ENCODE assay signal across 8 mouse cellular contexts in genomic region chr16:31274674-31275460, GRCm38 (mm10). TPM values are rescaled to one million over a fixed set of nuclear protein-coding genes. Genes with fewer than 3 reads are reported as not detected.
DNase-seq lines count a peak whose midpoint lies in the region; ATAC-seq and TF ChIP-seq lines count a peak whose summit lies in the region.

Ppp1r2 (minus strand) TSS chr16:31275277.

- no peak for TF ChIP-seq CTCF in hindbrain, postnatal 0 days (IDR thresholded peaks at IDR 0.05; ENCODE audit: low read depth)

- no peaks in the 10 kb centered on the region for H3K9me3 ChIP-seq in hindbrain, postnatal 0 days (ENCODE audit: low read length)
- no peaks in the 10 kb centered on the region for H3K9me3 ChIP-seq in megakaryocyte, embryonic 14.5 days

- peak within 1 kb of the TSS; percentile 70 for H3K4me2 ChIP-seq in hindbrain, postnatal 0 days (ENCODE audit: low read depth, low read length)

- peaks cover 17% of the 10 kb centered on the region for H3K4me1 ChIP-seq in hindbrain, postnatal 0 days (ENCODE audit: insufficient read depth, low read length)
- H3K4me1 ChIP-seq in megakaryocyte, embryonic 14.5 days: peaks cover 47% of the 10 kb centered on the region

- peak within 1 kb of the TSS; percentile 79 for H3K9ac ChIP-seq in hindbrain, postnatal 0 days (replicated peaks; ENCODE audit: low read length)

- H3K4me3 ChIP-seq in hindbrain, postnatal 0 days (ENCODE audit: low read length): peak within 1 kb of the TSS; percentile 57
- peak within 1 kb of the TSS; percentile 92 for H3K4me3 ChIP-seq in megakaryocyte, embryonic 14.5 days (replicated peaks)

- no peaks in the 10 kb centered on the region for H3K36me3 ChIP-seq in hindbrain, postnatal 0 days (ENCODE audit: insufficient read depth, low read length)
- H3K36me3 ChIP-seq in megakaryocyte, embryonic 14.5 days (replicated peaks; ENCODE audit: low read length): peaks cover 20% of the 10 kb centered on the region

- peak; percentile 95 for ATAC-seq in common myeloid progenitor, adult 5-6 weeks (replicated peaks; ENCODE audit: low read depth, poor library complexity, severe bottlenecking)
- ATAC-seq in hindbrain, postnatal 0 days: peak; percentile 98

- peak within 1 kb of the TSS; percentile 85 for H3K27ac ChIP-seq in hindbrain, postnatal 0 days

- under 1% methylated on average over 67 of the region's 83 CpGs for WGBS in hindbrain, postnatal 0 days

- DNase-seq in adipocyte (ENCODE audit: low spot score): peak; percentile 93
- DNase-seq in gastrocnemius, adult 8-10 months (ENCODE audit: low spot score in 2 of 2): peak; percentile 82 to 91
- DNase-seq in hindbrain, postnatal 0 days (ENCODE audit: low spot score): peak; percentile 95
- DNase-seq in left cerebral cortex, adult 8-10 months (ENCODE audit: low spot score in 2 of 2): peak; percentile 76 to 77
- peak; percentile 82 to 86 for DNase-seq in right cerebral cortex, adult 2 months (ENCODE audit: low spot score in 2 of 2)
- DNase-seq in urinary bladder, postnatal 10 days (ENCODE audit: low spot score): peak; percentile 72

- H3K27me3 ChIP-seq in hindbrain, postnatal 0 days (ENCODE audit: insufficient read depth, low read length): no peaks in the 10 kb centered on the region
- peaks cover 12% of the 10 kb centered on the region for H3K27me3 ChIP-seq in megakaryocyte, embryonic 14.5 days (replicated peaks)

RNA-seq across cellular contexts. Expression of gene Ppp1r2, which starts in this region (rescaled TPM):
- 42.0 and 47.7 TPM in 2 replicates for total RNA-seq in common myeloid progenitor, adult 5-6 weeks (2017)
- total RNA-seq in gastrocnemius, adult 8-10 months (2022): 10 to 100 TPM; 71.4 to 96.4 (median 80.9) TPM
- 53.4 and 59.6 TPM in 2 replicates for total RNA-seq in hindbrain, postnatal 0 days (2014; rRNA removed)
- polyA plus RNA-seq in hindbrain, postnatal 0 days (2015; fragmentation: Nextera tagmentation; extraction: Ambion mirVana): 104 TPM in 2 replicates
- 100 to 1,000 TPM; 108 to 126 (median 124) TPM for total RNA-seq in left cerebral cortex, adult 8-10 months (2022)
- polyA plus RNA-seq in megakaryocyte, embryonic 14.5 days (2012; ENCODE audit: insufficient read depth, low replicate concordance): 50.5 and 165 TPM in 2 replicates

Comparison
In these comparisons a context has a peak if more than half of its experiments do, and no peak if none do; other contexts are left out.
1. Peak in every context shown above with its lines: DNase-seq, ATAC-seq, H3K4me3 ChIP-seq and H3K27ac ChIP-seq.